Mouse (Mus musculus) megakaryocyte-erythroid progenitor cell, adult 5-6 weeks (primary cell): ENCODE results near the gene Gm47996. TPM values are rescaled to one million over a fixed set of nuclear protein-coding genes. Genes with fewer than 3 reads are reported as not detected.
A peak's percentile ranks its signal among the peaks of the same experiment; 100 is the strongest.
"Not testable (repeated sequence)": the region's sequence is repeated elsewhere in the genome, so short reads cannot be mapped to it uniquely, and the experiment has no call there.

Source experiments
- ATAC-seq: replicated peaks from 2 replicates; pipeline ENCODE4 v1.8.0; 2016; ENCODE audit warnings: mild to moderate bottlenecking, inconsistent platforms; ENCODE audit not compliant: severe bottlenecking, poor library complexity, low FRiP score, low TSS enrichment
- total RNA-seq, 2 experiments: library from RNA; stranded (forward) in 1 of 2; stranded (reverse) in 1 of 2; fragments of 200-1000, 215-1000 nt in 1 of 2; fragments of >200 nt in 1 of 2; fragmentation: Nextera tagmentation in 1 of 2; gene quantifications; 2 replicates each; pipeline ENCODE4 v1.2.3; 2014 to 2017

Gene Gm47996
- total RNA-seq, 2 experiments from 2014 or later: not detected

- ATAC-seq: not testable (repeated sequence)
Measured at GRCm38 (mm10) chr1:151200620-151201019, 9.3 kb upstream of the Gm47996 start.

GRCm38 (mm10) chr1:151202771-151203170 is 7.2 kb upstream of the Gm47996 start:
- peak; percentile 79 for ATAC-seq

GRCm38 (mm10) chr1:151203818-151204217 is 6.1 kb upstream of the Gm47996 start, which contains the start of gene 3110040M04Rik:
Gene 3110040M04Rik (plus strand): TSS chr1:151204121.
- ATAC-seq: not testable (repeated sequence)

- peak; percentile 85 for ATAC-seq
Measured at GRCm38 (mm10) chr1:151208493-151208892, 1.4 kb upstream of the Gm47996 start.

GRCm38 (mm10) chr1:151208944-151209343 is 987 bp upstream of the Gm47996 start:
- ATAC-seq: not testable (repeated sequence)

- ATAC-seq: not testable (repeated sequence)
Measured at GRCm38 (mm10) chr1:151211666-151212065, 1.7 kb downstream of the Gm47996 start.

- ATAC-seq: no peak
Measured at GRCm38 (mm10) chr1:151214862-151215261, 4.9 kb downstream of the Gm47996 start.

GRCm38 (mm10) chr1:151215985-151216384 is 6.1 kb downstream of the Gm47996 start:
- no peak; the same call in 1 of the 2 replicates for ATAC-seq

- no peak for ATAC-seq
Measured at GRCm38 (mm10) chr1:151216417-151216816, 6.5 kb downstream of the Gm47996 start.

GRCm38 (mm10) chr1:151219045-151219444 is 9.1 kb downstream of the Gm47996 start:
- no peak for ATAC-seq

- ATAC-seq: no peak
Measured at GRCm38 (mm10) chr1:151220098-151220497, 10.2 kb downstream of the Gm47996 start.

GRCm38 (mm10) chr1:151222561-151223267 is 12.8 kb downstream of the Gm47996 start:
- ATAC-seq: no peak

GRCm38 (mm10) chr1:151223377-151223776 is 13.4 kb downstream of the Gm47996 start:
- no peak for ATAC-seq

GRCm38 (mm10) chr1:151224536-151224935 is 14.6 kb downstream of the Gm47996 start:
- ATAC-seq: no peak

- no peak for ATAC-seq
Measured at GRCm38 (mm10) chr1:151227506-151227905, 17.6 kb downstream of the Gm47996 start.

- no peak for ATAC-seq
Measured at GRCm38 (mm10) chr1:151228320-151228989, 18.5 kb downstream of the Gm47996 start.

- no peak for ATAC-seq
Measured at GRCm38 (mm10) chr1:151232346-151232745, 22.4 kb downstream of the Gm47996 start.

GRCm38 (mm10) chr1:151233756-151234155 is 23.8 kb downstream of the Gm47996 start:
- ATAC-seq: no peak

GRCm38 (mm10) chr1:151235574-151235973 is 25.6 kb downstream of the Gm47996 start:
- ATAC-seq: no peak

- no peak for ATAC-seq
Measured at GRCm38 (mm10) chr1:151236141-151236930, 26.4 kb downstream of the Gm47996 start.
